Mouse (Mus musculus) small intestine, adult 2 months (tissue): Measurements from ENCODE around the gene Ddx19a. TPM values are rescaled to one million over a fixed set of nuclear protein-coding genes. Genes with fewer than 3 reads are reported as not detected.
"Not testable (repeated sequence)": the region's sequence is repeated elsewhere in the genome, so short reads cannot be mapped to it uniquely, and the experiment has no call there.

Source experiments
- H3K27ac ChIP-seq: fragments of 200-500 bp; 2 replicates; pipeline ENCODE4 v1.5.1; 2012; ENCODE audit warnings: low read depth, low read length, control low read depth, inconsistent platforms; ENCODE audit not compliant: insufficient read depth
- H3K27me3 ChIP-seq: fragments of 200-500 bp; 2 replicates; pipeline ENCODE4 v1.6.1; 2012; ENCODE audit warnings: mild to moderate bottlenecking, moderate library complexity, low read length, inconsistent platforms; ENCODE audit not compliant: control insufficient read depth, insufficient read depth
- H3K36me3 ChIP-seq: fragments of 200-500 bp; 2 replicates; pipeline ENCODE4 v1.6.1; 2012; ENCODE audit warnings: mild to moderate bottlenecking, low read length, control low read depth, inconsistent platforms; ENCODE audit not compliant: control insufficient read depth, insufficient read depth
- H3K4me1 ChIP-seq: fragments of 200-500 bp; 2 replicates; pipeline ENCODE4 v1.6.1; 2012; ENCODE audit warnings: low read length, inconsistent platforms, mixed read lengths; ENCODE audit not compliant: control insufficient read depth, insufficient read depth, insufficient read length
- H3K4me3 ChIP-seq: fragments of 200-500 bp; 2 replicates; pipeline ENCODE4 v1.5.1; 2012; ENCODE audit warnings: low read depth, mild to moderate bottlenecking, control low read depth, inconsistent platforms, low read length, moderate library complexity
- CTCF ChIP-seq: fragments of 200-500 bp; IDR thresholded peaks from 2 replicates; pipeline ENCODE4 v1.5.1; 2012; ENCODE audit warnings: low read depth, mild to moderate bottlenecking, control low read depth, inconsistent platforms, low read length, moderate library complexity, mixed read lengths; ENCODE audit not compliant: insufficient replicate concordance, insufficient read length; ENCODE audit errors: extremely low read depth
- POLR2A ChIP-seq: fragments of 200-500 bp; IDR thresholded peaks from 2 replicates; pipeline ENCODE4 v1.6.1; 2012; ENCODE audit warnings: low read depth, mild to moderate bottlenecking, control low read depth, inconsistent platforms, low read length, moderate library complexity
- WGBS: fragments of 180-500 bp; shearing (Covaris S2); methylation state at CpG from one replicate; pipeline ENCODE4 v1.1.7; 2018; 5-methylcytosine and 5-hydroxymethylcytosine counted together
- polyA plus RNA-seq: library from polyadenylated mRNA; depleted of rRNA; stranded (reverse); fragments of >200 nt; gene quantifications from 2 replicates; pipeline ENCODE4 v1.2.3, GENCODE M21; 2012

Gene Ddx19a
- polyA plus RNA-seq, 1 experiment = 10.4 TPM

GRCm38 (mm10) chr8:110996641-110997430, 764 bp downstream of the Ddx19a start:
- H3K27ac ChIP-seq = 0 out of 2 replicates have a peak overlapping the region, but pooled peaks have one; percentile 58
- H3K4me1 ChIP-seq = peaks cover 3% of the 10 kb centered on the region; the same call in 1 of the 2 replicates
- TF ChIP-seq POLR2A = no peak
- no peak for TF ChIP-seq CTCF
- WGBS = 33% methylated on average over 16 of the region's 16 CpGs
- H3K27me3 ChIP-seq = no peaks in the 10 kb centered on the region
- H3K36me3 ChIP-seq = peaks cover 18% of the 10 kb centered on the region
- peak overlapping the region; percentile 98 for H3K4me3 ChIP-seq

DNA sequence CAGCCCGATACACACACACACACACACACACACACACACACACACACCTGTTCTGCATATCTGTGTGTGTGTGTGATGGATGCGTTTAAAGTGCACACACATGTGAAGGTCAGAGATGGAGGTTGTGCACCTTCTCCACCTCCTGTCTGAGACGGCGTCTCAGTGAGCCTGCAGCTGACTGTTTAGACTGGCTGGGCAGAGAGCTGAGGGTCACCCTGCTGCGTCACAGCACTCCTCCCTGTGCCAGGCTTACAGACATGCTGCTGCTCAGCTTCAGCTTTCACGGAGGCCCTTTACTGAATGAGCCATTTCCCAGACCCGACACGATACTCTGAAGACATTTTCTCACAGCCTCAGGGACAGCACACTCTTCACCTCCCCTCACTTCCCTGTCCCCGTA, 7.6 kb downstream of the Ddx19a start:
- H3K36me3 ChIP-seq = peaks cover 61% of the 10 kb centered on the region

DNA sequence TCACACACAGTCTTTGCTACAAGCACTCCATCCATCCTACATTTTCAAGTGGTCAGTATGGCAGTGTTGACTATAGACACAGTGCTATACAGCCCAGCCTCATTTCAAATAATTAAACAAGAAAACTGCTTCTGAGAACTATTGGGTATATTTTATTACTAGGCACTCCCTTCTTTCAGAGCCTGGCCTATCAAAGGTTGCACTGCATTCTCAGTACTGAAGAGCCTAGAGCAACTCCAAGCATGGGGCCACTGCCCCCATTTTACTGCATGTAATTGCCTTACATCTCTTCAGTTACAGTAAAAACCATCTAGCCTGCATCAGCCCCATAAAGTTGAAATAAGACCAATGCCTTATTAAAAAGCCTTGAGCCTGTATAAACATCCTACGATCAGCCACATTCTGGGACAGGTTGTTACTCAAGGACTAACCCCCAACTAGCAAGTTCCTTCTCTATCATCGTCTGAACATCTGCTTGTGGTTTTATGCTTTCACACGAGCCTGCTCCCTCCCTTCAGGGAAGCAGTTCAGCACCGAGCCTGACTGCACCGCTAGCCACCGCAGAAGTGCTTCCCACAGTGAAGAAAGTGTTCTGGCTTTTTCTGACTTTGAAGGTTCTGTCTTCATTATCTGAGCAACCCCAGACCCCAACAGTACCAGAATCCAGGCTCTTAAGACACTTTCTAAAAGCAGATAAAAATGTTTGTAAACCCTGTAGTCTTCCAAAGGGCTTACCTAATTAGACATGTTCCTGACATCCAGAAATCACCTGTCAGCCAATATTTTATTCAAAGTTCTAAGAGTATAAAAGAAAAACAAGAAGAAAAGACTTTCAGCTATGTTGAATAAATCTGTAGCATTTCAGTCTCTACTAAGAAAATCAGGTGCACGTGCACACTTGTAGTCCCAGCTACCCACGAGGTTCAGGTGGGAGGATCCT, 9.5 kb downstream of the Ddx19a start:
- TF ChIP-seq CTCF = no peak
- no peak for TF ChIP-seq POLR2A
- no peaks in the 10 kb centered on the region for H3K4me1 ChIP-seq
- H3K27ac ChIP-seq = no peak overlapping the region
- H3K27me3 ChIP-seq = no peaks in the 10 kb centered on the region
- H3K36me3 ChIP-seq = peaks cover 70% of the 10 kb centered on the region
- no peak overlapping the region for H3K4me3 ChIP-seq
- WGBS = 48% methylated on average over 8 of the region's 8 CpGs

More for the DNA sequence above, 7.6 kb downstream of the Ddx19a start:
- no peaks in the 10 kb centered on the region for H3K4me1 ChIP-seq
- 89% methylated on average over 9 of the region's 9 CpGs for WGBS
- H3K27ac ChIP-seq = no peak overlapping the region
- no peak for TF ChIP-seq CTCF
- TF ChIP-seq POLR2A = no peak
- H3K4me3 ChIP-seq = no peak overlapping the region
- no peaks in the 10 kb centered on the region for H3K27me3 ChIP-seq

DNA sequence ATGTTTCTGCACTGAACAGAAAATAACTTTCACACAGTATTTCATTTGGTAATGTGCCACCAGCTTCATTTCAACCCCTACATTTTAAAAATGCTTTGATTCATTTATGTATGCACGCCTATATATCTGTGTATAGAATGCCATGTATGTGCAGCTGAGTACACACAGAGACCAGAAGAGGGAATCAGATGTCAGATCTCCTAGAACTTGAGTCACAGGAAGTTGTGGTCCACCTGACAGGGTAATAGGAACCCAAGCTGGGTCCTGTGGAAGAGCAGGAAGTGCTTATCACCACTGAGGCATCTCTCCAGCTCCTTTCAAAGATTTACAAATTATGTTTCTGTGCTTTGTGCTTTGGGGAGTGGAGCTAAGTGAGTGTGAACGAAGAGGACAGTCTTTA, 16.3 kb downstream of the Ddx19a start:
- no peaks in the 10 kb centered on the region for H3K27me3 ChIP-seq
- H3K4me1 ChIP-seq = no peaks in the 10 kb centered on the region
- peaks cover 55% of the 10 kb centered on the region for H3K36me3 ChIP-seq
- WGBS = 72% methylated on average over 2 of the region's 2 CpGs
- TF ChIP-seq CTCF (no peak), POLR2A (no peak)
- no peak overlapping the region for H3K27ac ChIP-seq
- no peak overlapping the region for H3K4me3 ChIP-seq

DNA sequence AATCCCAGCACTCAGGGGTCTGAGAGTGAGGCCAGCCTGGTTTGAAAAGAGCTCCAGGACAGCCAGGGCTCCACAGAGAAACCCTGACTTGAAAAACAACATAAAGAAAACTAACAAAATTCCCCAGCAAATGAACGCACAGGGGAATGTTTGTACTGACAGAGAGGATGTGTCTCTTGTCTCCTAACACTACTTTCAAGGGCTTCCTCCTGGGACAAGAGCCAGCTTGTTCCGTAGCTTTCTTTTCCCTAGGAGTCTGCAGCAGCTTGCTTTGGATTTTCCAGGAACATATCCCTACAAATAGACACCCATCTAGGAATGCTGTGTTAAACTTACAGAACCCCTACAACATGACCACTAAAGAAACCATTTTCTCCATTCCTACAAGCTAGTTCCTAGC, 19.6 kb downstream of the Ddx19a start:
- not testable (repeated sequence) for H3K4me3 ChIP-seq, H3K4me1 ChIP-seq, H3K27me3 ChIP-seq, H3K27ac ChIP-seq
- peaks cover 49% of the 10 kb centered on the region for H3K36me3 ChIP-seq
- 83% methylated on average over 2 of the region's 2 CpGs for WGBS

DNA sequence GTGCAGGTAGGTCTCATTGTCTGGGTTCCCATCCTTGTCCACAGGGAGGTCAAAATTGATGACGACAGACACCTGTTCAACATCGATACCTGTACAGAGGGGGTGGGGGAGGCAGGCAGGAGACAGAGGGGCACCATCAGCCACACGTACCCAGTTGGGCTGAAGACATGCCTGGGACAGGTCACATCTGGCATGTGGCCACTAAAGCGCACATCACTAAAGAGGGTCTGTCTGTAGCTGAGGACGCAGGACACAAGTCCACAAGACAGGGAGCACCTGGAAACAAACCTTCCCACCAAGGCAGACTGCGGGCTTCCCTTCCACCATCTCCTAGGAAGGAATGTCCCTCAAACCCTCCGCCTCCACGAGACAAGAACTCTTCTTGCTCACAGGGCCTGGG, 21.1 kb downstream of the Ddx19a start:
- not testable (repeated sequence) for H3K4me1 ChIP-seq, H3K4me3 ChIP-seq, H3K27ac ChIP-seq, H3K27me3 ChIP-seq
- H3K36me3 ChIP-seq = peaks cover 37% of the 10 kb centered on the region
- WGBS = 97% methylated on average over 8 of the region's 8 CpGs

- Histone ChIP-seq H3K27me3 (no peaks in the 10 kb centered on the region), H3K4me3 (peak overlapping the region; percentile 93), H3K36me3 (peaks cover 10% of the 10 kb centered on the region), H3K4me1 (peaks cover 9% of the 10 kb centered on the region), H3K27ac (peak overlapping the region; percentile 45)
- TF ChIP-seq POLR2A = no peak
- TF ChIP-seq CTCF = no peak
- WGBS = 8% methylated on average over 45 of the region's 45 CpGs
Observed at GRCm38 (mm10) chr8:110969910-110970770, 27.5 kb downstream of the Ddx19a start.
